Mouse (Mus musculus) midbrain, embryonic 14.5 days (tissue): ENCODE results near the gene Gng13. TPM values are rescaled to one million over a fixed set of nuclear protein-coding genes. Genes with fewer than 3 reads are reported as not detected.

ENCODE experiments used
- ATAC-seq: fragments of 200-750 bp; cut with Nextera tagmentation; 2 replicates; pipeline ENCODE4 v1.8.0; 2017; ENCODE audit warnings: moderate number of reproducible peaks, moderate library complexity; ENCODE audit not compliant: low FRiP score, low TSS enrichment
- DNase-seq: peaks from one replicate; pipeline ENCODE4 v3.0.0-alpha.2; 2015
- H3K27ac ChIP-seq: fragments of 300-500 bp; sonication (generic); replicated peaks from 2 replicates; pipeline ENCODE4 v1.5.1; 2014; ENCODE audit warnings: mild to moderate bottlenecking, low read depth, low read length, moderate library complexity
- H3K27me3 ChIP-seq: fragments of 300-500 bp; sonication (generic); 2 replicates; pipeline ENCODE4 v1.6.1; 2014; ENCODE audit warnings: low read length, control low read depth, mixed read lengths; ENCODE audit not compliant: control insufficient read depth, insufficient read depth
- H3K36me3 ChIP-seq: fragments of 300-500 bp; sonication (generic); 2 replicates; pipeline ENCODE4 v1.6.1; 2014; ENCODE audit warnings: low read length, control low read depth; ENCODE audit not compliant: control insufficient read depth, insufficient read depth
- H3K4me1 ChIP-seq: fragments of 300-500 bp; sonication (generic); 2 replicates; pipeline ENCODE4 v1.6.1; 2014; ENCODE audit warnings: mild to moderate bottlenecking, antibody characterized with exemption, low read length, control low read depth; ENCODE audit not compliant: control insufficient read depth, insufficient read depth
- H3K4me2 ChIP-seq: fragments of 300-500 bp; sonication (generic); 2 replicates; pipeline ENCODE4 v1.6.1; 2014; ENCODE audit warnings: mild to moderate bottlenecking, low read length, moderate library complexity
- H3K4me3 ChIP-seq: fragments of 300-500 bp; sonication (generic); replicated peaks from 2 replicates; pipeline ENCODE4 v1.5.1; 2014; ENCODE audit warnings: low read depth, low read length
- H3K9ac ChIP-seq: fragments of 300-500 bp; sonication (generic); replicated peaks from 2 replicates; pipeline ENCODE4 v1.6.1; 2014; ENCODE audit warnings: mild to moderate bottlenecking, low read length, moderate library complexity
- H3K9me3 ChIP-seq: fragments of 300-500 bp; sonication (generic); 2 replicates; pipeline ENCODE4 v1.6.1; 2016; ENCODE audit warnings: low read length, control low read depth, mixed read lengths; ENCODE audit not compliant: control insufficient read depth
- WGBS: fragments of 180-500 bp; shearing (Covaris S2); extraction: QIAGEN DNeasy Blood & Tissue Kit; methylation state at CpG from one replicate; pipeline ENCODE4 v1.1.7; 2014; 5-methylcytosine and 5-hydroxymethylcytosine counted together
- microRNA-seq: library from miRNA; unstranded; fragments of <30 nt; microRNA quantifications from one replicate; pipeline ENCODE4, GENCODE M21; 2016
- polyA plus RNA-seq: library from polyadenylated mRNA; unstranded; fragments of >200 nt; fragmentation: Nextera tagmentation; extraction: Ambion mirVana; gene quantifications from 2 replicates; pipeline ENCODE4 v1.2.1, GENCODE M21; 2014

Gene Gng13
- polyA plus RNA-seq, 1 experiment from 2014 or later = 6.0 TPM

GRCm38 (mm10) chr17:25756378-25757242 lies 39.6 kb downstream of the Gng13 start:
- Histone ChIP-seq H3K36me3 (no peaks in the 10 kb centered on the region), H3K27ac (no peak overlapping the region), H3K9me3 (no peaks in the 10 kb centered on the region), H3K4me1 (no peaks in the 10 kb centered on the region), H3K4me2 (no peak overlapping the region), H3K9ac (no peak overlapping the region), H3K4me3 (no peak overlapping the region), H3K27me3 (no peaks in the 10 kb centered on the region)
- 78% methylated on average over 9 of the region's 9 CpGs for WGBS
- no peak for DNase-seq
- ATAC-seq = no peak

- Histone ChIP-seq H3K27ac (no peak overlapping the region), H3K9ac (no peak overlapping the region), H3K9me3 (no peaks in the 10 kb centered on the region), H3K27me3 (no peaks in the 10 kb centered on the region), H3K4me1 (no peaks in the 10 kb centered on the region), H3K36me3 (no peaks in the 10 kb centered on the region), H3K4me3 (no peak overlapping the region), H3K4me2 (no peak overlapping the region)
- DNase-seq = no peak
- WGBS = 82% methylated on average over 3 of the region's 3 CpGs
- ATAC-seq = no peak
These were observed 40.7 kb downstream of the Gng13 start for GRCm38 (mm10) chr17:25757691-25758090.

GRCm38 (mm10) chr17:25760148-25760547 lies 43.2 kb downstream of the Gng13 start:
- H3K9me3 ChIP-seq = no peaks in the 10 kb centered on the region

GRCm38 (mm10) chr17:25761561-25761970 lies 44.6 kb downstream of the Gng13 start:
- Histone ChIP-seq H3K4me3 (no peak overlapping the region), H3K27me3 (no peaks in the 10 kb centered on the region), H3K27ac (no peak overlapping the region), H3K9me3 (no peaks in the 10 kb centered on the region), H3K36me3 (no peaks in the 10 kb centered on the region), H3K9ac (no peak overlapping the region), H3K4me1 (no peaks in the 10 kb centered on the region), H3K4me2 (no peak overlapping the region)
- ATAC-seq (no peak), DNase-seq (no peak)
- 22% methylated on average over 4 of the region's 4 CpGs for WGBS

More at GRCm38 (mm10) chr17:25760148-25760547, 43.2 kb downstream of the Gng13 start:
- Histone ChIP-seq H3K4me2 (no peak overlapping the region), H3K9ac (no peak overlapping the region), H3K27ac (no peak overlapping the region), H3K4me1 (no peaks in the 10 kb centered on the region), H3K27me3 (no peaks in the 10 kb centered on the region), H3K36me3 (no peaks in the 10 kb centered on the region), H3K4me3 (no peak overlapping the region)
- 80% methylated on average over 8 of the region's 8 CpGs for WGBS
- no peak for ATAC-seq
- no peak for DNase-seq

- Histone ChIP-seq H3K27ac (no peak overlapping the region), H3K9me3 (no peaks in the 10 kb centered on the region), H3K27me3 (no peaks in the 10 kb centered on the region), H3K4me2 (no peak overlapping the region), H3K9ac (no peak overlapping the region), H3K4me3 (no peak overlapping the region), H3K4me1 (no peaks in the 10 kb centered on the region), H3K36me3 (no peaks in the 10 kb centered on the region)
- ATAC-seq = no peak
- 16% methylated on average over 3 of the region's 3 CpGs for WGBS
- no peak for DNase-seq
These were observed 45.6 kb downstream of the Gng13 start for GRCm38 (mm10) chr17:25762591-25762990.

GRCm38 (mm10) chr17:25765886-25766285 lies 48.9 kb downstream of the Gng13 start:
- H3K27me3 ChIP-seq = no peaks in the 10 kb centered on the region
- peak; percentile 57 for DNase-seq
- ATAC-seq = no peak
- H3K9ac ChIP-seq = no peak overlapping the region
- H3K9me3 ChIP-seq = no peaks in the 10 kb centered on the region
- no peaks in the 10 kb centered on the region for H3K36me3 ChIP-seq
- H3K27ac ChIP-seq = no peak overlapping the region
- WGBS = 52% methylated on average over 5 of the region's 5 CpGs
- H3K4me2 ChIP-seq = no peak overlapping the region
- H3K4me3 ChIP-seq = no peak overlapping the region
- H3K4me1 ChIP-seq = no peaks in the 10 kb centered on the region

Small RNA genes within 50 kb of the gene (microRNA-seq; reads per million reads assigned to microRNA genes)
- not detected for gene Gm25083

Other genes starting within 250 kb of the Gng13 start
- 0.36 and 0.61 TPM in 2 replicates for gene Sstr5, start 219.9 kb upstream of the Gng13 start, polyA plus RNA-seq
- gene Sox8, start 146.5 kb upstream of the Gng13 start, polyA plus RNA-seq = 8.0 and 13.5 TPM in 2 replicates
- gene Lmf1, start 138.1 kb upstream of the Gng13 start, polyA plus RNA-seq = 19.5 and 20.8 TPM in 2 replicates
- 4.5 and 5.0 TPM in 2 replicates for gene Chtf18, start 10.2 kb downstream of the Gng13 start, polyA plus RNA-seq
- 25.7 and 28.1 TPM in 2 replicates for gene Rpusd1, start 10.5 kb downstream of the Gng13 start, polyA plus RNA-seq
- gene Mslnl, start 18.9 kb downstream of the Gng13 start, polyA plus RNA-seq = not detected in 2 replicates
- gene Msln, start 37.2 kb downstream of the Gng13 start, polyA plus RNA-seq = 0.72 TPM in 1 of 2 replicates, not detected in the other
- gene Narfl, start 56.6 kb downstream of the Gng13 start, polyA plus RNA-seq = 32.7 and 33.3 TPM in 2 replicates
- 155 and 181 TPM in 2 replicates for gene Haghl, start 68.5 kb downstream of the Gng13 start, polyA plus RNA-seq
- gene Ccdc78, start 69.4 kb downstream of the Gng13 start, polyA plus RNA-seq = 0.18 and 0.20 TPM in 2 replicates
- 89.0 and 103 TPM in 2 replicates for gene Fam173a, start 75.7 kb downstream of the Gng13 start, polyA plus RNA-seq
- not detected in 2 replicates for gene AC134908.4, start 78.5 kb downstream of the Gng13 start, polyA plus RNA-seq
- 5.8 and 9.7 TPM in 2 replicates for gene Metrn, start 80.0 kb downstream of the Gng13 start, polyA plus RNA-seq
- gene Fbxl16, start 91.9 kb downstream of the Gng13 start, polyA plus RNA-seq = 37.2 and 39.8 TPM in 2 replicates
- 30.0 and 31.7 TPM in 2 replicates for gene Wdr24, start 106.5 kb downstream of the Gng13 start, polyA plus RNA-seq
- 48.9 and 50.2 TPM in 2 replicates for gene Jmjd8, start 111.7 kb downstream of the Gng13 start, polyA plus RNA-seq
- gene Stub1, start 116.2 kb downstream of the Gng13 start, polyA plus RNA-seq = 310 and 386 TPM in 2 replicates
- gene Rhbdl1, start 120.1 kb downstream of the Gng13 start, polyA plus RNA-seq = 45.5 and 57.4 TPM in 2 replicates
- 8.0 and 12.9 TPM in 2 replicates for gene Gm20683, start 124.6 kb downstream of the Gng13 start, polyA plus RNA-seq
- gene Rhot2, start 127.7 kb downstream of the Gng13 start, polyA plus RNA-seq = 9.6 and 16.8 TPM in 2 replicates
- 14.4 and 17.1 TPM in 2 replicates for gene Wdr90, start 144.3 kb downstream of the Gng13 start, polyA plus RNA-seq
- 13.9 and 19.3 TPM in 2 replicates for gene Mcrip2, start 151.6 kb downstream of the Gng13 start, polyA plus RNA-seq
- 58.2 and 75.9 TPM in 2 replicates for gene Mettl26, start 157.9 kb downstream of the Gng13 start, polyA plus RNA-seq
- 0.61 and 0.70 TPM in 2 replicates for gene Wfikkn1, start 163.7 kb downstream of the Gng13 start, polyA plus RNA-seq
- 29.4 and 46.9 TPM in 2 replicates for gene Rab40c, start 202.6 kb downstream of the Gng13 start, polyA plus RNA-seq
- 53.6 and 57.9 TPM in 2 replicates for gene Pigq, start 227.8 kb downstream of the Gng13 start, polyA plus RNA-seq
- 0.16 and 0.32 TPM in 2 replicates for gene Nhlrc4, start 227.8 kb downstream of the Gng13 start, polyA plus RNA-seq
- 3.3 and 5.2 TPM in 2 replicates for gene A930017K11Rik, start 235.4 kb downstream of the Gng13 start, polyA plus RNA-seq